In genomic region chr6:128116344-128116743, GRCm38 (mm10) we compare ENCODE assay signal across 13 mouse cellular contexts. TPM values are rescaled to one million over a fixed set of nuclear protein-coding genes. Genes with fewer than 3 reads are reported as not detected.
DNase-seq lines count a peak whose midpoint lies in the region; ATAC-seq and TF ChIP-seq lines count a peak whose summit lies in the region.
"Had no signal": no experiment of that assay in that cellular context is flagged by ENCODE, and none has a peak within 500 bp of the region (broad histone marks: within the 10 kb centered on the region; RNA-seq: fewer than 3 reads in every experiment).

No protein-coding gene starts in this region.

- no peak overlapping the region for H3K4me3 ChIP-seq in heart, embryonic 13.5 days
- no peak overlapping the region for H3K4me3 ChIP-seq in midbrain, embryonic 10.5 days
- H3K4me3 ChIP-seq in midbrain, embryonic 15.5 days = no peak overlapping the region
- H3K4me3 ChIP-seq in limb, embryonic 10.5 days = no peak overlapping the region
- H3K4me3 ChIP-seq in stomach, embryonic 16.5 days (replicated peaks; ENCODE audit: low read length) = no peak overlapping the region
- H3K4me3 ChIP-seq in liver, postnatal 0 days (ENCODE audit: low read depth, low read length) = no peak overlapping the region
- H3K4me3 ChIP-seq: limb, embryonic 15.5 days had no signal

- H3K27ac ChIP-seq in heart, embryonic 13.5 days (replicated peaks) = 0 out of 2 replicates have a peak overlapping the region, but pooled peaks have one; percentile 20
- peak overlapping the region; percentile 23; the same call in 1 of the 2 replicates for H3K27ac ChIP-seq in midbrain, embryonic 10.5 days (replicated peaks)
- H3K27ac ChIP-seq in midbrain, embryonic 15.5 days = no peak overlapping the region
- peak overlapping the region; percentile 79 for H3K27ac ChIP-seq in limb, embryonic 10.5 days
- peak overlapping the region; percentile 73 for H3K27ac ChIP-seq in stomach, embryonic 16.5 days (ENCODE audit: low read length)
- H3K27ac ChIP-seq in liver, postnatal 0 days (ENCODE audit: low read depth) = no peak overlapping the region
- H3K27ac ChIP-seq: macrophage had no signal

- TF ChIP-seq EP300 in liver, postnatal 0 days (IDR thresholded peaks at IDR 0.05; ENCODE audit: low read depth) = no peak

- H3K9ac ChIP-seq in heart, embryonic 13.5 days = no peak overlapping the region
- H3K9ac ChIP-seq in midbrain, embryonic 15.5 days = no peak overlapping the region
- H3K9ac ChIP-seq in stomach, embryonic 16.5 days (ENCODE audit: low read length) = no peak overlapping the region
- no peak overlapping the region for H3K9ac ChIP-seq in liver, postnatal 0 days (replicated peaks)
- H3K9ac ChIP-seq: limb, embryonic 15.5 days had no signal

- ATAC-seq in heart, embryonic 13.5 days (ENCODE audit: extremely low read depth, insufficient number of reproducible peaks, low FRiP score, low TSS enrichment) = no peak
- no peak for ATAC-seq in midbrain, embryonic 15.5 days (replicated peaks)
- ATAC-seq in stomach, embryonic 16.5 days (ENCODE audit: insufficient read depth, low FRiP score) = no peak
- ATAC-seq in liver, postnatal 0 days = no peak

- TF ChIP-seq CTCF in liver, postnatal 0 days (IDR thresholded peaks at IDR 0.05; ENCODE audit: low read depth) = no peak

- H3K4me2 ChIP-seq in heart, embryonic 13.5 days = no peak overlapping the region
- H3K4me2 ChIP-seq in midbrain, embryonic 15.5 days = no peak overlapping the region
- no peak overlapping the region for H3K4me2 ChIP-seq in stomach, embryonic 16.5 days (ENCODE audit: low read depth, low read length)
- no peak overlapping the region for H3K4me2 ChIP-seq in liver, postnatal 0 days (ENCODE audit: low read depth, low read length)

- WGBS in heart, embryonic 13.5 days = 66% methylated on average over 2 of the region's 2 CpGs
- 74% methylated on average over 2 of the region's 2 CpGs for WGBS in midbrain, embryonic 10.5 days
- 75% methylated on average over 2 of the region's 2 CpGs for WGBS in midbrain, embryonic 15.5 days
- WGBS in limb, embryonic 10.5 days = 70% methylated on average over 2 of the region's 2 CpGs
- WGBS in stomach, embryonic 16.5 days = 55% methylated on average over 2 of the region's 2 CpGs
- WGBS in liver, postnatal 0 days (ENCODE audit: insufficient replicate concordance) = 85% methylated on average over 2 of the region's 2 CpGs

- intact Hi-C loops in heart, postnatal 10 days (cut with DNase I) = no loop called here

- H3K9me3 ChIP-seq in heart, embryonic 13.5 days = no peaks in the 10 kb centered on the region
- no peaks in the 10 kb centered on the region for H3K9me3 ChIP-seq in midbrain, embryonic 10.5 days (replicated peaks)
- no peaks in the 10 kb centered on the region for H3K9me3 ChIP-seq in midbrain, embryonic 15.5 days
- no peaks in the 10 kb centered on the region for H3K9me3 ChIP-seq in limb, embryonic 10.5 days (replicated peaks)
- H3K9me3 ChIP-seq in stomach, embryonic 16.5 days (replicated peaks; ENCODE audit: control insufficient read depth, low read length) = no peaks in the 10 kb centered on the region
- no peaks in the 10 kb centered on the region for H3K9me3 ChIP-seq in liver, postnatal 0 days (ENCODE audit: low read length)
- H3K9me3 ChIP-seq: limb, embryonic 15.5 days had no signal

- peaks cover 82% of the 10 kb centered on the region for H3K4me1 ChIP-seq in heart, embryonic 13.5 days
- peaks cover 45% of the 10 kb centered on the region for H3K4me1 ChIP-seq in midbrain, embryonic 10.5 days
- peaks cover 23% of the 10 kb centered on the region for H3K4me1 ChIP-seq in midbrain, embryonic 15.5 days
- peaks cover 47% of the 10 kb centered on the region for H3K4me1 ChIP-seq in limb, embryonic 10.5 days
- peaks cover 32% of the 10 kb centered on the region for H3K4me1 ChIP-seq in stomach, embryonic 16.5 days (ENCODE audit: control insufficient read depth, insufficient read depth, low read length)
- H3K4me1 ChIP-seq in liver, postnatal 0 days (ENCODE audit: insufficient read depth) = peaks cover 13% of the 10 kb centered on the region

- no peak for DNase-seq in heart, postnatal 10 days
- no peak for DNase-seq in midbrain, embryonic 10.5 days (ENCODE audit: low spot score)
- no peak for DNase-seq in limb, embryonic 10.5 days (ENCODE audit: low spot score)
- no peak for DNase-seq in liver, postnatal 0 days
- DNase-seq: cerebellum, adult 18-20 months; kidney, adult 9 months; right cerebral cortex, postnatal 14 days; thymus, postnatal 36 days had no signal

- H3K36me3 ChIP-seq in heart, embryonic 13.5 days = peaks cover 32% of the 10 kb centered on the region
- no peaks in the 10 kb centered on the region for H3K36me3 ChIP-seq in midbrain, embryonic 10.5 days
- no peaks in the 10 kb centered on the region for H3K36me3 ChIP-seq in midbrain, embryonic 15.5 days (replicated peaks)
- peaks cover 20% of the 10 kb centered on the region for H3K36me3 ChIP-seq in limb, embryonic 10.5 days
- H3K36me3 ChIP-seq in stomach, embryonic 16.5 days (ENCODE audit: control insufficient read depth, insufficient read depth, low read length) = no peaks in the 10 kb centered on the region
- 0 out of 2 replicates have a peak, but pooled peaks cover 3% of the 10 kb centered on the region for H3K36me3 ChIP-seq in liver, postnatal 0 days (replicated peaks; ENCODE audit: insufficient read depth, low read length)

- H3K27me3 ChIP-seq in heart, embryonic 13.5 days (replicated peaks) = no peaks in the 10 kb centered on the region
- no peaks in the 10 kb centered on the region for H3K27me3 ChIP-seq in midbrain, embryonic 10.5 days (ENCODE audit: low read depth, poor library complexity, severe bottlenecking)
- H3K27me3 ChIP-seq in midbrain, embryonic 15.5 days (replicated peaks) = no peaks in the 10 kb centered on the region
- no peaks in the 10 kb centered on the region for H3K27me3 ChIP-seq in limb, embryonic 10.5 days (ENCODE audit: low read depth, poor library complexity, severe bottlenecking)
- no peaks in the 10 kb centered on the region for H3K27me3 ChIP-seq in stomach, embryonic 16.5 days (ENCODE audit: control insufficient read depth, insufficient read depth, low read length)
- no peaks in the 10 kb centered on the region for H3K27me3 ChIP-seq in liver, postnatal 0 days (ENCODE audit: insufficient read depth, low read length)
- H3K27me3 ChIP-seq: limb, embryonic 15.5 days had no signal

RNA-seq across cellular contexts. Expression of gene Tspan9, which starts 27.1 kb away (rescaled TPM):
- 127 and 140 TPM in 2 replicates for polyA plus RNA-seq in heart, embryonic 13.5 days (2015; fragmentation: Nextera tagmentation; extraction: Ambion mirVana)
- 100 to 1,000 TPM; 184 to 197 TPM for total RNA-seq in heart, postnatal 10 days (2021)
- 48.0 and 52.6 TPM in 2 replicates for polyA plus RNA-seq in midbrain, embryonic 10.5 days (2016; fragmentation: Nextera tagmentation; extraction: Ambion mirVana)
- 33.9 and 42.1 TPM in 2 replicates for polyA plus RNA-seq in midbrain, embryonic 15.5 days (2015; fragmentation: Nextera tagmentation; extraction: Ambion mirVana)
- 61.2 and 78.5 TPM in 2 replicates for polyA plus RNA-seq in limb, embryonic 10.5 days (2016; fragmentation: Nextera tagmentation; extraction: Ambion mirVana)
- 177 and 178 TPM in 2 replicates for polyA plus RNA-seq in stomach, embryonic 16.5 days (2015; fragmentation: Nextera tagmentation; extraction: Ambion mirVana)
- 17.7 and 19.6 TPM in 2 replicates for polyA plus RNA-seq in liver, postnatal 0 days (2015; fragmentation: Nextera tagmentation; extraction: Ambion mirVana)

Comparison
In these comparisons a context has a peak if more than half of its experiments do, and no peak if none do; other contexts are left out.
1. H3K27ac ChIP-seq: peak in heart, embryonic 13.5 days (single experiment), midbrain, embryonic 10.5 days (single experiment), limb, embryonic 10.5 days (single experiment) and stomach, embryonic 16.5 days (single experiment); none in midbrain, embryonic 15.5 days (single experiment) and liver, postnatal 0 days (single experiment).